Comparison of ENCODE assay signal across 8 mouse cellular contexts in the genomic region with DNA sequence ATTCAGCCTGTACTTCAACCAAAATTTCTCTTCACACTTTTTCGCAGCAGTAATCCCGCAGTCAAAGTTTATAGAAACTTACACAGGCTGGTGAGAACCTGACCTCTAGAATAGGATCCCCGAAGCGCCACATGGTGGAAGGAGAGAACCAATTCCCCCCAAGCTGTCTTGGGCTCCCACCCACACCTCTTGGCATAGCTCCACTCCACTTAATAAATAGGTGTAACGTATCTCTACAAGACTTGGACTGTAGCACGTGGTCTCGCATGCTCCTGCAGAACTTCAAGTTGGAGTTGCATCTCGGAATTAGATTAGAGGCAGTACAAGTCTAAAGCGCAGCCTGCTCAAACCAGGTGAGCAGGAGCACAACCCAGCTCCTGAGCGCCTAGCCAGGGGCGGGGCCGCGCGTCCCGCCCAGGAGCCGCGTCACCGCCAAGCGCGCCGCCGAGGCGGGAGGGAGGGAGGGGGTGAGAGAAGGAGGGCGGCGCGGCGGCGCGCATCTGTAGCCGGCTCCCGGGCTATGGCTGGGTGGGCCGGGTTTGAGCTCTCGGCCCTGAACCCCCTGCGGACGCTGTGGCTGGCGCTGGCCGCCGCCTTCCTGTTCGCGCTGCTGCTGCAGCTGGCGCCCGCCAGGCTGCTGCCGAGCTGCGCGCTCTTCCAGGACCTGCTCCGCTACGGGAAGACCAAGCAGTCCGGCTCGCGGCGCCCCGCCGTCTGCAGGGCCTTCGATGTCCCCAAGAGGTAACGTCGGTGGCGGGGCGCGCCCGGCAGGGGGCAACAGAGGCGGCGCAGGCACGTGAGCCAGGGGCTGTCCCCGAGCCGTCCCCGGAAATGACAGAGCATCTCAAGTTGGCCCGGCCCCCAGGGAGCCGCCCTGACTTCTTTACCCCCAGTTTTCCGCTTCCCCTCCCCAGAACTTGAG. TPM values are rescaled to one million over a fixed set of nuclear protein-coding genes. Genes with fewer than 3 reads are reported as not detected.
A peak's percentile ranks its signal among the peaks of the same experiment; 100 is the strongest.
DNase-seq lines count a peak whose midpoint lies in the region; ATAC-seq and TF ChIP-seq lines count a peak whose summit lies in the region.

A gene (plus strand): TSS at position 464 of the 922 bp plus-strand sequence.

- ATAC-seq in forebrain, embryonic 13.5 days, result peak; percentile 98
- peak; percentile 96 for ATAC-seq in liver, postnatal 0 days
- peak; percentile 97 for ATAC-seq in neural tube, embryonic 14.5 days (ENCODE audit: low read depth)

- intact Hi-C loops in heart, postnatal 10 days (cut with DNase I), result loop anchor here (2.0 to 10.0 kb wide), 3 partner anchors 43 to 395 kb away; a partner anchor contains a TSS

- H3K27me3 ChIP-seq in E14TG2a.4 (ENCODE audit: insufficient read depth, low read length), result no peaks in the 10 kb centered on the region
- H3K27me3 ChIP-seq in forebrain, embryonic 13.5 days, result no peaks in the 10 kb centered on the region
- no peaks in the 10 kb centered on the region for H3K27me3 ChIP-seq in liver, postnatal 0 days (ENCODE audit: insufficient read depth, low read length)
- no peaks in the 10 kb centered on the region for H3K27me3 ChIP-seq in neural tube, embryonic 14.5 days (ENCODE audit: control insufficient read depth, insufficient read depth, low read length)

- peaks cover 45% of the 10 kb centered on the region for H3K4me1 ChIP-seq in E14TG2a.4 (replicated peaks; ENCODE audit: low read depth, low read length)
- H3K4me1 ChIP-seq in forebrain, embryonic 13.5 days, result peaks cover 12% of the 10 kb centered on the region
- peaks cover 25% of the 10 kb centered on the region for H3K4me1 ChIP-seq in liver, postnatal 0 days (ENCODE audit: insufficient read depth)
- peaks cover 4% of the 10 kb centered on the region; the same call in 1 of the 2 replicates for H3K4me1 ChIP-seq in neural tube, embryonic 14.5 days (ENCODE audit: control insufficient read depth, insufficient read depth, low read length)

- H3K36me3 ChIP-seq in E14TG2a.4 (ENCODE audit: insufficient read depth, low read length), result no peaks in the 10 kb centered on the region
- H3K36me3 ChIP-seq in forebrain, embryonic 13.5 days (ENCODE audit: poor library complexity, severe bottlenecking), result no peaks in the 10 kb centered on the region
- no peaks in the 10 kb centered on the region for H3K36me3 ChIP-seq in liver, postnatal 0 days (replicated peaks; ENCODE audit: insufficient read depth, low read length)
- no peaks in the 10 kb centered on the region for H3K36me3 ChIP-seq in neural tube, embryonic 14.5 days (ENCODE audit: control insufficient read depth, insufficient read depth, low read length)

- H3K9ac ChIP-seq in forebrain, embryonic 13.5 days, result peak within 1 kb of the TSS; percentile 88
- H3K9ac ChIP-seq in liver, postnatal 0 days (replicated peaks), result peak within 1 kb of the TSS; percentile 87
- H3K9ac ChIP-seq in neural tube, embryonic 14.5 days (replicated peaks; ENCODE audit: low read depth, low read length), result peak within 1 kb of the TSS; percentile 81

- no peak for TF ChIP-seq CTCF in E14TG2a.4 (conservative IDR thresholded peaks at IDR 0.05; ENCODE audit: low read length)
- peak; percentile 96 for TF ChIP-seq CTCF in liver, postnatal 0 days (IDR thresholded peaks at IDR 0.05; ENCODE audit: low read depth)

- TF ChIP-seq EP300 in liver, postnatal 0 days (IDR thresholded peaks at IDR 0.05; ENCODE audit: low read depth), result peak; percentile 46; the same call in 1 of the 2 replicates

- H3K4me3 ChIP-seq in E14TG2a.4 (replicated peaks; ENCODE audit: low read length), result peak within 1 kb of the TSS; percentile 87
- peak within 1 kb of the TSS; percentile 72 for H3K4me3 ChIP-seq in forebrain, embryonic 13.5 days
- peak within 1 kb of the TSS; percentile 78 for H3K4me3 ChIP-seq in liver, postnatal 0 days (ENCODE audit: low read depth, low read length)
- H3K4me3 ChIP-seq in neural tube, embryonic 14.5 days (ENCODE audit: low read depth, low read length), result peak within 1 kb of the TSS; percentile 70

- H3K9me3 ChIP-seq in E14TG2a.4 (ENCODE audit: low read length), result peaks cover 14% of the 10 kb centered on the region
- no peaks in the 10 kb centered on the region for H3K9me3 ChIP-seq in forebrain, embryonic 13.5 days (replicated peaks)
- H3K9me3 ChIP-seq in liver, postnatal 0 days (ENCODE audit: low read length), result 0 out of 2 replicates have a peak, but pooled peaks cover 2% of the 10 kb centered on the region
- H3K9me3 ChIP-seq in neural tube, embryonic 14.5 days (ENCODE audit: control insufficient read depth, low read length), result no peaks in the 10 kb centered on the region

- DNase-seq in c-Kit-positive CD71-positive TER-119-positive erythroid progenitor cells, embryonic 14.5 days (ENCODE audit: low spot score), result peak; percentile 91
- DNase-seq in heart, postnatal 10 days, result peak; percentile 98
- DNase-seq in large intestine, adult 2 months (ENCODE audit: low read depth, low spot score), result peak; percentile 75
- DNase-seq in liver, postnatal 0 days, result peak; percentile 97
- peak; percentile 98 for DNase-seq in testis, postnatal 10 days (ENCODE audit: low spot score)

- H3K4me2 ChIP-seq in forebrain, embryonic 13.5 days, result peak within 1 kb of the TSS; percentile 76
- peak within 1 kb of the TSS; percentile 78 for H3K4me2 ChIP-seq in liver, postnatal 0 days (ENCODE audit: low read depth, low read length)
- peak within 1 kb of the TSS; percentile 83 for H3K4me2 ChIP-seq in neural tube, embryonic 14.5 days (ENCODE audit: low read depth, low read length)

- peak within 1 kb of the TSS; percentile 94 for H3K27ac ChIP-seq in forebrain, embryonic 13.5 days
- H3K27ac ChIP-seq in liver, postnatal 0 days (ENCODE audit: low read depth), result peak within 1 kb of the TSS; percentile 98
- H3K27ac ChIP-seq in neural tube, embryonic 14.5 days (ENCODE audit: low read depth, low read length), result peak within 1 kb of the TSS; percentile 88

- whole genome bisulfite sequencing in forebrain, embryonic 13.5 days, result 1% methylated on average over 50 of the region's 69 CpGs
- WGBS in large intestine, adult 2 months, result under 1% methylated on average over 65 of the region's 69 CpGs
- 2% methylated on average over 55 of the region's 69 CpGs for WGBS in liver, postnatal 0 days (ENCODE audit: insufficient replicate concordance)
- WGBS in neural tube, embryonic 14.5 days, result 1% methylated on average over 50 of the region's 69 CpGs

RNA-seq across cellular contexts. Expression of the gene that starts here (rescaled TPM):
- 15.4 and 16.5 TPM in 2 replicates for polyA plus RNA-seq in forebrain, embryonic 13.5 days (2015; fragmentation: Nextera tagmentation; extraction: Ambion mirVana)
- 10 to 100 TPM; 17.1 to 18.3 TPM for total RNA-seq in heart, postnatal 10 days (2021)
- 55.9 and 60.8 TPM in 2 replicates for polyA plus RNA-seq in large intestine, adult 2 months (2012; rRNA removed)
- polyA plus RNA-seq in liver, postnatal 0 days (2015; fragmentation: Nextera tagmentation; extraction: Ambion mirVana), result 15.4 and 15.6 TPM in 2 replicates
- polyA plus RNA-seq in neural tube, embryonic 14.5 days (2014; fragmentation: Nextera tagmentation; extraction: Ambion mirVana), result 14.2 and 16.3 TPM in 2 replicates

Comparison
In these comparisons a context has a peak if more than half of its experiments do, and no peak if none do; other contexts are left out.
1. Peak in every context shown above with its lines: DNase-seq, ATAC-seq, H3K4me3 ChIP-seq and H3K27ac ChIP-seq.